Mouse (Mus musculus) erythroid progenitor cell, adult 5-6 weeks (primary cell): ENCODE data around the gene 9130409I23Rik. TPM values are rescaled to one million over a fixed set of nuclear protein-coding genes. Genes with fewer than 3 reads are reported as not detected.

Experiments
- ATAC-seq: replicated peaks from 2 replicates; pipeline ENCODE4 v1.8.0; 2016; ENCODE audit warnings: moderate number of reproducible peaks, mild to moderate bottlenecking, moderate TSS enrichment, inconsistent platforms; ENCODE audit not compliant: poor library complexity, low FRiP score, severe bottlenecking
- total RNA-seq, 2 experiments: library from RNA; stranded (forward) in 1 of 2; stranded (reverse) in 1 of 2; fragments of 150-400 nt in 1 of 2; fragments of 186-747, 209-891 nt in 1 of 2; gene quantifications; 2 replicates each; pipeline versions ENCODE4 v1.2.3 to v1.2.4; 2015 to 2017; ENCODE audit warnings: low replicate concordance in 2 of 2

9130409I23Rik gene
- total RNA-seq, 2 experiments from 2014 or later: not detected

DNA sequence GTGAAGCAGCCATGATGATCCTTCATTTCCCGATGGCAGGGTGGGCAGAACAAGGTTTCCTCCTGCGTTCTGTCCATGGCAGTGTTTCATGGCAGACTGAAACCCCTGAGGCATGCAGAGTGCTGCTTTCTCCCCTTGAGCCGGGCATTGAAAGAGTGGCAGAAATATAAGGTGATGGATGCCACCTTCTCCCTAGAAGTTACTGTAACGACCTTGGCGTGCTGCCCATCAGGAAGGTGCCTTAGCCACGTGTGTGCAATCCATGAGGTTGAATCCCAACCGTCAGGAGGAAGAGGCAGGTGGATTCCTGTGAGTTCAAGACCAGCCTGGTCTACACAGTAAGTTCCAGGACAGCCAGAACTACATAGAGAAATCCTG is 29.6 kb upstream of the 9130409I23Rik start:
- no peak for ATAC-seq

DNA sequence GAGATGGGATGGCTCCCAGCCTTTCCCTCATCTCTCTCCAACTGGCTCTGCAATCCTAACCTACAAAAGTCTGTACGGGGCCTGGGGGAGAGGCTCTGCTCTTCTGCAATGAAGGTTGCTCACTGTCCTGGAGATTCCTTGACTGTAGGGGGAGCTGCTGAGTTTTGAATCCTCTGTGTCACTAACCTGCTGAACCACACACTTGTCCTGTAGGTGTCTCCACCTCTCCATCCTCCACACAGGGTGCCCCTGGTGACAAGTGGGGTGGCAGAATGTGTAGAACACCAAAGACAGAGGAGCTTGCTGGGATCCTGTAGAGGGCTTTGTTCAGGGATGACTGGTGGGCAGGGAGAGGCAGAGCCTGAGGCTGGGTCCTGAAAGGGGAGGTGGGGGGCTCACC is 28.8 kb upstream of the 9130409I23Rik start:
- peak; percentile 81 for ATAC-seq

DNA sequence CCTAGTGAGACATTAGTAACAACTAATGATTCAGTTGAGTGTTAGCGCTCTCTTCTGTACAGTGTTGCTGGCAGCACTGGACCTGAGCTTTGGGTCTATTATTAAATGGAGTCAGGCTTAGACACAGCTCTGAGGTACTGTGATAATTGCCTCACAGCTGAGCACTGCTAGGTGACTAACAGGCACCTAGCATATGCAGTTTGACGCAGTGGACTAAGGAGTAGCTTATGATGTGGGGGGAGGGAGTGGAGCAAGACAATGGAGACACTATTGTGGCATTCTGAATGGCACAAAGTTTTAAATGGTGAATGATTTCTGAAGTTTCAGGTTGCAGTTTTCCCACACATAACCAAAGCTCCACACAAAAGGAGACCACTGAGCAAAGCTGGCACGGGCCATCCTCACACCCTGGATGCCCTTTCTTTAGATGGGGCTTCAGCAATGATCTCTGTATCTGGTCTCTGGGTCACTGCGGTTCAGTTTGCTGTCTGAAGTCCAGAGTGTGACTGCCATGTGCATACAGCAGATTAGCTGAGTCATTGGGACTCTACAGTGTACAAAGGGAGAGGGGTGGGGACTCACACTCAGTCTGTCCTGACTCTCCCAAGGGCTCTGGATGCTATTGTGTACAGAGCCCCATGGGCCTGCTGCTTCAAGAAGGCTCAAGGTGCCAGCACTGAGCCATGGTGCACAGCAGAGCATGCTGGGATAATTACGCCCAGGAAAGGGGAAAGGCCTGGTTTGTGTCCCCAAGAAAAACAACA is 15.8 kb upstream of the 9130409I23Rik start:
- ATAC-seq: peak; percentile 73

DNA sequence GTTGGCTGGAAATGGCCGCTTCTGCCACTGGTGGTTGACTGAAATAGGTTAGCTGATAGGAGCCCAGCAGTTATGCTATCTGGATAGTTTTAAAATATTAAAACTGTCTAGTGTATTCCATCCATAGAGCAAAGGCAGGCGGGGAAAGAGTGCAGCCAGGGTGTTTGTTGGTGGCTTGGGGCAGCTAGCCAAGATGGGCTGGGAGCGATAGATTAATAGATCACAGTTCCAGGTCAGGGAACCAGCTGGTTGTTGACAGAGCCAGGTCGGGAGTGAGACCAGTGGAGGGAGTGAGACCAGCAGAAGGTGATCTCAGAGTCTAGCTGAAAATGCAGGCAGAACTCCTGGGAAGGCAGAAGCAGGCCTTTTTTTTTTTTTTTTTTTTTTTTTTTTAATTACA is 13.4 kb upstream of the 9130409I23Rik start:
- 0 out of 2 replicates have a peak, but pooled peaks have one; percentile 32 for ATAC-seq

DNA sequence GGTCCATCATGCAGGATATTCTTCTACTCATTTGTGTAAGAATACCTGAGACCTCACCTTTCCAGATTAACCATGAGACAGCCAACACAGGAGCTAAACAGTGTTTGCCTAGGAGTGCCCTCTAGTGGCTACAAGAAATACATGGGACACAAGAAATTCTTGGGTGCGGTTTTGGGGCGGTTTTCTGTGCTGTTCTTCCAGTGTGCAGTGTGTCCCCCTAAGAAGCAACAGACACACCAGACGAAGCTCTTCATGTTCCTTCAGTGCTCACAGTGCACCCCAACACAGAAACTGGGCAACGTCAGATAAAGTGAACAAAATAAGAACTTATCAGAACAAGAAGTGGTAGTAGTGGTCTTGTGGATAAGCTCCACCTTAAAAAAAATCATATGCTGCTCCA is 11.4 kb upstream of the 9130409I23Rik start:
- ATAC-seq: peak; percentile 77

DNA sequence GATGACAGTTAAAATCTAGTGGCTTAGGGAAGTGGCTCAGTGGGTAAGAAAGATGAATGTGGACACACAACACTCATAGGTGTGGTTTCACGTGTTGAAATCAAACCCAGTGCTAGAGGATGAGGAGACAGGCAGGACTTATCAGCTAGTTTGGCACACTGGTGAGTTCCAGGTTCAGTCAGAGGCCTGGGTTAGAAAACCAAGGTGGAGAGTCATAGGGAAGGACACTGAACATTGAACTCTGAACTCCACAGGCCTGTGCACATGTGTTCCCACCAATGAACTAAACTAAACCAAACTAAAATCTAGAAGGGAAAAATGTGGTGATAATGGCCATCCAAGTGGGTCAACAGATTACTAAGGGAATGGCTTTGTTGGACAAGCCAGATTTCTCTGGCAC is 3.5 kb upstream of the 9130409I23Rik start:
- ATAC-seq: no peak

DNA sequence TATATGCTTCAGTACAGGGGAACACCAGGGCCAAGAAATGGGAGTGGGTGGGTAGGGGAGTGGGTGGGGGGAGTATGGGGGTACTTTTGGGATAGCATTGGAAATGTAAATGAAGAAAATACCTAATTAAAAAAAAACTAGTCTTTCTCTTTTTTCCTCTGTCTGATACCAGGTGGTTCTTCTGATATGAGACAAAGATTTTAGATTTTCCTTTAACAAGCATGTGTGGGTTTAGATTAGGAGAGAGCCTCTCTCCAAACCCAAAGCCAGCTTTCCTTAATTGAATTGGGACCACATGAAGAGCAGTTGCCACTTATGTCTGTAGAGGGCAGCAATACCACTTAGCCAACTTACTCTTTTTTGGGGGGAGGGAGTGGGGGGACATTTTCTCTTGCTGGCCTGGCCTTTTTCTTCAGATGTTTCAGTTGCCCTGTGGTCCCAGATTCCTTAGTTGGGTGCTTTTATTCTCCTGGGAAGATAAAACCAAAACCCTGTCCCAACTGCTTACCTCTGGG is 1.7 kb upstream of the 9130409I23Rik start:
- ATAC-seq: no peak

DNA sequence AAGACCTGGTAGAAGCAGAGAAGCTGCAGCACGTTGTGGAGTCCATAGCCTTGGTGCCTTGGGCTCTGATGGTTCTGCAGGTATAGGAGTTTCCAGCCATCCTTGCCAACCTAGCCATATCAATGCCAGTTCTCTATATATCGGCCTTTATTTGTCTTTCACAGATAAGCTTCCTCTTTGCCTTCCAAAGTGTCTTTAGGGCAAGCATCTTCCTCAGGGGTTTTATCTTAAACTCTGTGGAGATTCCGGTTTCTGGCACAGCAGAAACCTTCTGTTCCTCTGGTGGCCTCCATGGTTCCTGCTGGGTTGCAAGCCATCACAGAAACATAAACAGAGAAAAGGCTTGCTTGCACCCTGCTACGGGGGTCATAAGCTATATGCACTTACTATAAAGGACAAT is 1.9 kb downstream of the 9130409I23Rik start:
- no peak for ATAC-seq

DNA sequence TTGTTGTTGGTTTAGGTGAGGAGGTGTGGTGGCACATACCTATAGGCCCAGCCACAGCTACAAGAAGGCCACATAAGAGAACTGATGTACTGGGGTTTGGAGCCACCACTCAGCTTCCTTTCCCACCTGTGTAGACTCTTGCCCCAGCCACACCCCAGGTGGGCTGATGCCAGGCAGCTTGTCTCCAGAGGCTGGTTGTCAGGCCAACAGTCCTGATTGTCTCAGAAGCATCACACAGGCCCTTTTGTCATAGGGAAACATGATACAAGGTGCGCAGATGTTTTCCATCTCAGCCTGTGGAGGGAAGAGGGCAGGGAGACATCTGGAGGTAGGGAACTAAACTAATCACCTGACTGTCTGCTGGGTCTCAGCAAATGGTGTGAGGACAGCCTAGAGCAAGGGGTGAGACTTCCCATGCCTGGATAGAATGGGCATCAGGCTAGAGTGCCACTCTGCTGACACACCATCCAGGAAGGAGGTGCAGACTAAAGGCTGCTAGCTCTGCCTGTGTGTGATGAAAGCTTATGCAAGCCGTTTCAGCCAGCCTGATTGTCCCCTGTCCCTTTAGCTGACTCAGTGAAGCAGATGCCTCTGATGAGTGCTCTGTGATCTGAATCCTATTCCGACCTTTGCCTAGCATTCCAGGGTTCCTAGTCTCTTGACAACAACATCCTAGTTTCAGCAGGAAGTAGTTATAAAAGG is 10.9 kb downstream of the 9130409I23Rik start:
- no peak for ATAC-seq

DNA sequence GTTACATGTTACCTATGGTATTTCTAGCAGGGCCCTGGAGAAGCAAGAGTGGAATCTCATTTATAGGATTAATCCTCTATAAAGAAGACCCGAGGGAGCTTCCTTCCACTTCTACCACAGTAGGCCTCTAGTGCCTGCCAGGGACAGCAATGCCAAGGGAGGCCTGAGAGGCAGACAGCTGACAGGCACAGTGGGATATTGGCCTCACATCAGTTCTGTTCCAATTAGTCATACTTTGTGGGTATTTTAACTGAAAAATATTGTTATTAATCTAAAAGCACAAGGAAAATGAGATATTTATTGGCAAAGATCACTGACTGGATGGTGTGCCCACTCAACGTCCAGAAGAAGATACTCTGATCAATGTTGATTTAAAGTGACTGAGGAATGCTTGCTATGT is 13.0 kb downstream of the 9130409I23Rik start:
- ATAC-seq: no peak

DNA sequence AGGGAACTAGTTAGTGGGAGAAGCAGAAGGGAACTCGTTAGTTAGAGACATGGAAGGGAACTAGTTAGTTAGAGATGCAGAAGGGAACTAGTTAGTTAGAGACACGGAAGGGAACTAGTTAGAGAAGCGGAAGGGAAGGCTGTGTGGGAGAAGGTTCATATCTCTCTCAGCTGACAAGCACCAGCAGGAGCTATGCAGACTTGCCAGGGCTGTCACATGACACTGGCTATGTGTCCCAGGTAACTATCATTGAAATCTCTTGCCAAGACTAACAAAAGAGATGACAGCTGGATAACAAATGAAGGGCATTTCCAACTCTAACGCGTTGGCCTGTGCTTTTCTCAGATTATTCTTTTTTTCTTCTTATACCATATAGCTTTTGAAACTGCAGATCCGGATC is 13.6 kb downstream of the 9130409I23Rik start:
- ATAC-seq: no peak

DNA sequence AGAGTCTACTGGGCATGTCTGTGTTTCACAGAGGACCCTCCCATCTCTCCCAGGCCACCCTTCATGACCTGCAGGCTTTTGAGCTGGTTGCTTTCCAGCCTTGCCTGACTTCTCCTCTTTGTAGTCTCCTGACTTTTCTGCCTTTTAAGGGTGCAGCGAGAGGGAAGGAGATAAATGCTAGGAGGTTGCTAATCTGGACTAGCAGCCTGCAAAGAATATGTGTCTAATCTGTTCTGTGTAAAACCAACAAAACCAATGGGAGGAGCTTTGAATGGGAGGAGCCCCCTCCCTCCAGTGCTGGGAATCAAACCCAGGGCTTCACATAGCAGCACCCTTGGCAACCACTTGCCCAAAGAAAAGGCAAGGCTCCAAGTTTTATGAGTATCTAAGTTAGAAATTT is 17.3 kb downstream of the 9130409I23Rik start:
- ATAC-seq: no peak

DNA sequence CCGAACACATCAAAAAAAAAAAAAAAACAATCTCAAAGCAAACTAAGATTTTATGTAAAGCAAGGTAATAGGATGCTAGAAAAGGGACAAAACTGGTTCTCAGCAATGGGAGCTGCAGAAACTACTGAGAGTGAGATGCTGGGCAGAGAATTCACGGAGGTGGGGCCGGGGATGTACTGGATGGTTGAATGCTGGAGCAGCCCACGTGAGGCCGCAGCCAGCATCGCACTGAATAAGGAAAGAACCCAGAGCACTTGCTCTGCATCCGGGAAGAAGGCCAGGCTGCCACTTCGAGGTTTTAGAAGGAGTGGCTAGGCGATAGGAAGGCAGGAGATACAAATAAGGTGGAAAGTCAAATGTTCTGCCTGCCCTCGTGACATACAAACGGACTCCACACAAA is 18.6 kb downstream of the 9130409I23Rik start:
- no peak for ATAC-seq

DNA sequence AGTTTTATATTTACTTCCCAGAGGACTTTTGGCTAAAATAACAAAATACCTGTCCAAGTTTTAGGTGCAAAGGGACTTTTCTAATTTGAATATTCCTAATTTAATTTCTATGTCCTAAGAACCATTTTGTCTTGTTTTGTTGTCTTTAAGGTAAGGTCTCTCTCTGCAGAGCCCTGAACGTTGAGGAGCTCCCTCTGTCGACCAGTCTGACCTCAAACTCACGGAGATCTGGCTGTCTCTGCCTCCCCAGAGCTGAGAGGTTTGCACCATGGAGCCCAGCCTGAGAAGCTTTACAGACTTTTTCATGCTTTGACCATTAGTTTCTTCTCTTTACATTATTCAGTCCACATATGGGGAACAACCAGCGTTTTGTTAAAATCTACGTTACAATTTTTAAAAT is 22.0 kb downstream of the 9130409I23Rik start:
- no peak for ATAC-seq

DNA sequence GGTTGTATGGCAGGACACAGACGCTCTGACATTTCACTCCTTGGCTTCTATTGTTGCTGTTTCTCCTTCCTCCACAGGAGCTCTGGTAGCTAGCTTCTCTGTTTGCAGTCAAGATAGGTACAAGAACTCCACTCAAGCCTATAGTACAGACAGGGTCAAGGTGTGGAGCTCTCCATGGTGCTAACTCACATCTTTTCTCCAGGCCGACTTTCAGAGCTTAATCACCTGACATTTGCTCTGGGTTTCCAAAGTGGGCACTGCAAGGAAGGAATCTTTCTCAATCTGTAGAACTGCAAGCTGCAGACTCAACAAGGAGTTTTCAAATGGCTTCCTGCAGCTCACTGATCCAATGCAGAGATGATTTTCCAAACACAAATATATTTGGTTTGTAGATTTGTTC is 33.0 kb downstream of the 9130409I23Rik start:
- ATAC-seq: no peak

DNA sequence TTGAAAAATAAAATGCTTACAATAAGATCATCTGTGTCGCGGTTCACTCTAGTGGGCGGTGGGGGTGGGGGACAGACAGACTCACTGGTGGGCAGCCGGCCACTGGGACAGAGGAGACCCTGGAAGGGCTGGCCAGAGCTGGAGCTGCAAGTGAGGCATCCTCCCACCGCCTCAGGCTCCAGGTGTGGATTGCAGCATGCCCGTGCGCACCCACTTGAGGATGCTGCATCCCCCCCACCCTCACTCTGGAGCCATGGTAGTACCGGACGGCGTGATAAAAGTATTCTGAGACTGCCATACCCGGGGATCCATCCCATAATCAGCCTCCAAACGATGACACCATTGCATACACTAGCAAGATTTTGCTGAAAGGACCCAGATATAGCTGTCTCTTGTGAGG is 39.0 kb downstream of the 9130409I23Rik start:
- ATAC-seq: no peak

Other genes with a start within 250 kb of the 9130409I23Rik start
- gene H3f3a, start 237.3 kb upstream of the 9130409I23Rik start, total RNA-seq (2015; ENCODE audit: low replicate concordance): 2,042 and 2,351 TPM in 2 replicates
- 2,407 and 2,791 TPM in 2 replicates for gene H3f3a, start 237.3 kb upstream of the 9130409I23Rik start, total RNA-seq (2017; ENCODE audit: low replicate concordance)
- gene Sde2, start 200.1 kb upstream of the 9130409I23Rik start, total RNA-seq (2015; ENCODE audit: low replicate concordance): 21.3 and 23.9 TPM in 2 replicates
- gene Sde2, start 200.1 kb upstream of the 9130409I23Rik start, total RNA-seq (2017; ENCODE audit: low replicate concordance): 29.9 and 35.2 TPM in 2 replicates
- gene Lefty2, start 158.1 kb upstream of the 9130409I23Rik start, total RNA-seq (2015; ENCODE audit: low replicate concordance): not detected in 2 replicates
- not detected in 2 replicates for gene Lefty2, start 158.1 kb upstream of the 9130409I23Rik start, total RNA-seq (2017; ENCODE audit: low replicate concordance)
- gene Pycr2, start 146.9 kb upstream of the 9130409I23Rik start, total RNA-seq (2015; ENCODE audit: low replicate concordance): 21.3 and 42.8 TPM in 2 replicates
- 26.3 and 26.6 TPM in 2 replicates for gene Pycr2, start 146.9 kb upstream of the 9130409I23Rik start, total RNA-seq (2017; ENCODE audit: low replicate concordance)
- gene Lefty1, start 116.2 kb upstream of the 9130409I23Rik start, total RNA-seq (2015; ENCODE audit: low replicate concordance): 1.1 TPM in 1 of 2 replicates, not detected in the other
- 4.6 TPM in 1 of 2 replicates, not detected in the other for gene Lefty1, start 116.2 kb upstream of the 9130409I23Rik start, total RNA-seq (2017; ENCODE audit: low replicate concordance)
- 23.4 and 24.7 TPM in 2 replicates for gene Tmem63a, start 108.9 kb upstream of the 9130409I23Rik start, total RNA-seq (2015; ENCODE audit: low replicate concordance)
- 18.1 and 20.2 TPM in 2 replicates for gene Tmem63a, start 108.9 kb upstream of the 9130409I23Rik start, total RNA-seq (2017; ENCODE audit: low replicate concordance)
- gene Ephx1, start 30.3 kb upstream of the 9130409I23Rik start, total RNA-seq (2015; ENCODE audit: low replicate concordance): 7.5 and 9.4 TPM in 2 replicates
- 2.7 and 3.9 TPM in 2 replicates for gene Ephx1, start 30.3 kb upstream of the 9130409I23Rik start, total RNA-seq (2017; ENCODE audit: low replicate concordance)
- gene Nvl, start 93.0 kb downstream of the 9130409I23Rik start, total RNA-seq (2015; ENCODE audit: low replicate concordance): 31.4 and 46.5 TPM in 2 replicates
- 32.5 and 41.5 TPM in 2 replicates for gene Nvl, start 93.0 kb downstream of the 9130409I23Rik start, total RNA-seq (2017; ENCODE audit: low replicate concordance)
- 40.7 and 64.6 TPM in 2 replicates for gene Cnih4, start 93.5 kb downstream of the 9130409I23Rik start, total RNA-seq (2015; ENCODE audit: low replicate concordance)
- 26.6 and 44.0 TPM in 2 replicates for gene Cnih4, start 93.5 kb downstream of the 9130409I23Rik start, total RNA-seq (2017; ENCODE audit: low replicate concordance)
- gene Wdr26, start 160.8 kb downstream of the 9130409I23Rik start, total RNA-seq (2015; ENCODE audit: low replicate concordance): 344 and 373 TPM in 2 replicates
- 381 and 400 TPM in 2 replicates for gene Wdr26, start 160.8 kb downstream of the 9130409I23Rik start, total RNA-seq (2017; ENCODE audit: low replicate concordance)